18 mouse cellular contexts compared by ENCODE assay signal in genomic region chr11:20322366-20322765, GRCm38 (mm10).
"Had no signal": no experiment of that assay in that cellular context is flagged by ENCODE, and none has a peak within 500 bp of the region (broad histone marks: within the 10 kb centered on the region; RNA-seq: fewer than 3 reads in every experiment).

No protein-coding gene starts in this region.

- H3K27ac ChIP-seq: midbrain, embryonic 10.5 days; midbrain, embryonic 12.5 days; neural tube, embryonic 13.5 days; neural tube, embryonic 15.5 days had no signal

- H3K4me2 ChIP-seq: lung, embryonic 14.5 days; midbrain, embryonic 12.5 days; neural tube, embryonic 13.5 days; neural tube, embryonic 15.5 days had no signal

- ATAC-seq: midbrain, embryonic 16.5 days had no signal

- H3K4me3 ChIP-seq: midbrain, embryonic 10.5 days; midbrain, embryonic 12.5 days; myocyte; neural tube, embryonic 13.5 days; neural tube, embryonic 15.5 days had no signal

- H3K36me3 ChIP-seq: midbrain, embryonic 10.5 days; midbrain, embryonic 12.5 days; neural tube, embryonic 15.5 days had no signal

- H3K9me3 ChIP-seq: midbrain, embryonic 10.5 days; midbrain, embryonic 12.5 days; neural tube, embryonic 13.5 days; neural tube, embryonic 15.5 days had no signal

- H3K27me3 ChIP-seq: midbrain, embryonic 12.5 days; neural tube, embryonic 13.5 days; neural tube, embryonic 15.5 days had no signal

- H3K9ac ChIP-seq: lung, embryonic 14.5 days; midbrain, embryonic 12.5 days; neural tube, embryonic 13.5 days; neural tube, embryonic 15.5 days had no signal

- DNase-seq: lung, embryonic 14.5 days; lung, postnatal 10 days; lung, postnatal 4 days; midbrain, embryonic 14.5 days; retina, postnatal 1 day; right cerebral cortex, adult 18-20 months; right cerebral cortex, postnatal 25 days; right cerebral cortex, postnatal 4 days; spleen, adult 18-20 months; thymus, adult 18-20 months; thymus, postnatal 14 days; thymus, postnatal 36 days had no signal
